7 mouse cellular contexts compared by ENCODE assay signal in the genomic region with DNA sequence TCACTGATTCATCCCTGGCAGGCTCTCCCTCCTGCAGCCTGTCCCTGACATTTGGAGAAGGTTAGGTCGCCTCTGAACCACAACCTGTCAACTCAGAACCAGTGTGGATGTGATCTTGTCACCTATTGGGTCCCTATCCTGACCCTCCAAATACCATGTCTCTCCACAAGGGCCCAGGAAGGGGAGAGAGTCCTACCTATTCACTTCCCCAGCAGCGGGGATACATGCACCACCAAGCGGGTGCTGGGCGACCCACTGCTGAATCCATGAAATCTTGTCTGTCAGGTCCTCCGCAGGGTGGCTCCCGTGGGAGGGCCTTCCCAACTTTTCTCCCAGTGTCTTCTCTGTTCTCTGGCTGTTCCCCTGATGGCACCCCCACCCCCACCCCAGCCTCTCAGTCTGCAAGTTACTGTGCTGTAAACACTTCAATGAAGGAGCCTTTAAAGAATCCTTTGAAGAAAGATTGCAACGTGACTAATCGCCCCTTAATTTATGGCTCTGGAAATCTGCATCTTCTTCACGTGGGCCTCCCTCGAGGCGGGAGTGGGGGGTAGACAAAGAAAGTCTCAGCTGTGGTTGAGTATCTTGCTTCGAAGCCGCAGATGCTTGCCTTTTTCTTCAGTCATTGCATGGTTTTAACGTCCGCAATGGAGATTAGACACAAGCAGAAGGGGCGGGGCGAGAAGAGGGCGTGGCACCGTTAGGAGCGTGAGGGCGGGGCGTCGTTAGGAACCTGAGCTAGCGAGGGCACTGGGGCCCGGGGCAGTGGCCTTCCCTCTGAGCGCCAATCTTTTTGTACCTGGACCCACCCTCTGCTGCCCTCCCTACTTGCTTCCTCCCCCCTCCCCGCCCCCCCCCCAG.
DNase-seq lines count a peak whose midpoint lies in the region; ATAC-seq and TF ChIP-seq lines count a peak whose summit lies in the region.

No protein-coding gene starts in this region.

- no peaks in the 10 kb centered on the region for H3K9me3 ChIP-seq in ES-Bruce4 (replicated peaks; ENCODE audit: control insufficient read depth, insufficient read depth, low read length, poor library complexity, severe bottlenecking)
- H3K9me3 ChIP-seq in embryonic facial prominence, embryonic 13.5 days, result no peaks in the 10 kb centered on the region
- H3K9me3 ChIP-seq in hindbrain, embryonic 11.5 days (ENCODE audit: control insufficient read depth, low read length), result no peaks in the 10 kb centered on the region

- H3K27ac ChIP-seq in ES-Bruce4 (ENCODE audit: insufficient read depth, low read length), result no peak overlapping the region
- H3K27ac ChIP-seq in embryonic facial prominence, embryonic 13.5 days, result peak overlapping the region; percentile 82
- H3K27ac ChIP-seq in hindbrain, embryonic 11.5 days (ENCODE audit: low read depth, low read length), result no peak overlapping the region

- H3K4me1 ChIP-seq in ES-Bruce4 (ENCODE audit: control insufficient read depth, insufficient read depth, low read length), result peaks cover 1% of the 10 kb centered on the region
- peaks cover 35% of the 10 kb centered on the region for H3K4me1 ChIP-seq in embryonic facial prominence, embryonic 13.5 days
- 0 out of 2 replicates have a peak, but pooled peaks cover 3% of the 10 kb centered on the region for H3K4me1 ChIP-seq in hindbrain, embryonic 11.5 days (replicated peaks; ENCODE audit: control insufficient read depth, insufficient read depth, low read length)

- TF ChIP-seq POLR2A in ES-Bruce4 (IDR thresholded peaks at IDR 0.05; ENCODE audit: insufficient read depth, low read length), result no peak

- 1% methylated on average over 26 of the region's 27 CpGs for WGBS in embryonic facial prominence, embryonic 13.5 days
- under 1% methylated on average over 26 of the region's 27 CpGs for WGBS in hindbrain, embryonic 11.5 days

- peak overlapping the region; percentile 37; the same call in 1 of the 2 replicates for H3K9ac ChIP-seq in ES-Bruce4 (ENCODE audit: low read depth, poor library complexity, severe bottlenecking)
- peak overlapping the region; percentile 58 for H3K9ac ChIP-seq in embryonic facial prominence, embryonic 13.5 days
- peak overlapping the region; percentile 36 for H3K9ac ChIP-seq in hindbrain, embryonic 11.5 days (ENCODE audit: low read depth, low read length)

- no peaks in the 10 kb centered on the region for H3K36me3 ChIP-seq in ES-Bruce4 (ENCODE audit: control insufficient read depth, insufficient read depth, low read length, poor library complexity, severe bottlenecking)
- H3K36me3 ChIP-seq in embryonic facial prominence, embryonic 13.5 days, result no peaks in the 10 kb centered on the region
- H3K36me3 ChIP-seq in hindbrain, embryonic 11.5 days (ENCODE audit: control insufficient read depth, insufficient read depth, low read length), result no peaks in the 10 kb centered on the region

- no peak for TF ChIP-seq EP300 in ES-Bruce4 (IDR thresholded peaks at IDR 0.05; ENCODE audit: insufficient read depth, low read depth, low read length)

- no peak for TF ChIP-seq CTCF in ES-Bruce4 (IDR thresholded peaks at IDR 0.05; ENCODE audit: low read depth, low read length)

- DNase-seq in ZHBTc4 (ENCODE audit: low read depth, low spot score), result peak; percentile 86
- peak; percentile 87 for DNase-seq in hindbrain, embryonic 11.5 days (ENCODE audit: low spot score)
- peak; percentile 16 to 25 for DNase-seq in layer of hippocampus, postnatal 14 days (ENCODE audit: low spot score in 2 of 2)
- DNase-seq in mesoderm, embryonic 11.5 days (ENCODE audit: low read depth, low spot score), result peak; percentile 90
- peak; percentile 52 to 76 for DNase-seq in spleen, postnatal 4 days (ENCODE audit: low spot score in 2 of 2)

- peak overlapping the region; percentile 65 for H3K4me2 ChIP-seq in embryonic facial prominence, embryonic 13.5 days
- H3K4me2 ChIP-seq in hindbrain, embryonic 11.5 days (replicated peaks; ENCODE audit: low read depth, low read length), result peak overlapping the region; percentile 47

- H3K27me3 ChIP-seq in ES-Bruce4 (ENCODE audit: control insufficient read depth, insufficient read depth, low read length, poor library complexity, severe bottlenecking), result no peaks in the 10 kb centered on the region; the same call in 1 of the 2 replicates
- no peaks in the 10 kb centered on the region for H3K27me3 ChIP-seq in embryonic facial prominence, embryonic 13.5 days
- H3K27me3 ChIP-seq in hindbrain, embryonic 11.5 days (ENCODE audit: control insufficient read depth, insufficient read depth, low read length), result 0 out of 2 replicates have a peak, but pooled peaks cover 2% of the 10 kb centered on the region

- no peak overlapping the region for H3K4me3 ChIP-seq in ES-Bruce4 (ENCODE audit: low read depth, low read length)
- peak overlapping the region; percentile 39 for H3K4me3 ChIP-seq in embryonic facial prominence, embryonic 13.5 days
- peak overlapping the region; percentile 18 for H3K4me3 ChIP-seq in hindbrain, embryonic 11.5 days (ENCODE audit: low read depth, low read length)

- peak; percentile 68; the same call in 1 of the 2 replicates for ATAC-seq in embryonic facial prominence, embryonic 13.5 days (ENCODE audit: insufficient number of reproducible peaks, insufficient read depth, low FRiP score, low TSS enrichment, low read depth)
- peak; percentile 73 for ATAC-seq in hindbrain, embryonic 11.5 days (ENCODE audit: low FRiP score)

Comparison
In these comparisons a context has a peak if more than half of its experiments do, and no peak if none do; other contexts are left out.
1. DNase-seq: peak in every context shown above with its lines; median percentile 90 in mesoderm, embryonic 11.5 days; 87 in hindbrain, embryonic 11.5 days; 86 in ZHBTc4; 64 in spleen, postnatal 4 days; 20 in layer of hippocampus, postnatal 14 days.